Mouse (Mus musculus) E14TG2a.4 (cell line): ENCODE results near the gene Plk5.

Experiments
- CTCF ChIP-seq: conservative IDR thresholded peaks from 2 replicates; pipeline ENCODE4 v1.5.1; 2014; ENCODE audit warnings: low read length
- POU5F1 ChIP-seq: IDR thresholded peaks from 2 replicates; pipeline ENCODE4 v1.6.1; 2014; ENCODE audit warnings: low read length, borderline replicate concordance

- TF ChIP-seq CTCF (no peak), POU5F1 (no peak)
These were observed 42.5 kb downstream of the Plk5 start for GRCm38 (mm10) chr10:80398719-80399190.
